Mouse (Mus musculus) urinary bladder, postnatal 14 days (tissue): ENCODE data around the gene Csf1.
A peak's percentile ranks its signal among the peaks of the same experiment; 100 is the strongest.

Source experiments
- DNase-seq: peaks from one replicate; pipeline ENCODE4 v3.0.0; 2021; ENCODE audit warnings: low spot score

The Csf1 gene

GRCm38 (mm10) chr3:107781304-107781703 lies 21.0 kb upstream of the Csf1 start:
- DNase-seq = no peak

GRCm38 (mm10) chr3:107778016-107778415 lies 17.7 kb upstream of the Csf1 start:
- no peak for DNase-seq

GRCm38 (mm10) chr3:107776295-107776694 lies 16.0 kb upstream of the Csf1 start:
- no peak for DNase-seq

GRCm38 (mm10) chr3:107775736-107776135 lies 15.5 kb upstream of the Csf1 start:
- DNase-seq = no peak

GRCm38 (mm10) chr3:107775056-107775455 lies 14.8 kb upstream of the Csf1 start:
- DNase-seq = no peak

- no peak for DNase-seq
These were observed 12.6 kb upstream of the Csf1 start for GRCm38 (mm10) chr3:107772860-107773259.

- no peak for DNase-seq
These were observed 9.4 kb upstream of the Csf1 start for GRCm38 (mm10) chr3:107769692-107770091.

GRCm38 (mm10) chr3:107768104-107768989 lies 8.1 kb upstream of the Csf1 start:
- no peak for DNase-seq

- peak; percentile 28 for DNase-seq
These were observed 6.5 kb upstream of the Csf1 start for GRCm38 (mm10) chr3:107766804-107767203.

GRCm38 (mm10) chr3:107765979-107766378 lies 5.7 kb upstream of the Csf1 start:
- no peak for DNase-seq

- no peak for DNase-seq
These were observed 3.3 kb upstream of the Csf1 start for GRCm38 (mm10) chr3:107763552-107763951.

- DNase-seq = no peak
These were observed 1.2 kb upstream of the Csf1 start for GRCm38 (mm10) chr3:107761446-107761845.

- DNase-seq = no peak
These were observed 502 bp upstream of the Csf1 start for GRCm38 (mm10) chr3:107760771-107761170.

- DNase-seq = peak; percentile 38
These were observed 1.6 kb downstream of the Csf1 start for GRCm38 (mm10) chr3:107758638-107759037.

GRCm38 (mm10) chr3:107758176-107758575 lies 2.1 kb downstream of the Csf1 start:
- DNase-seq = no peak

- DNase-seq = no peak
These were observed 2.7 kb downstream of the Csf1 start for GRCm38 (mm10) chr3:107757365-107758129.

GRCm38 (mm10) chr3:107756481-107756866 lies 3.8 kb downstream of the Csf1 start:
- no peak for DNase-seq

- no peak for DNase-seq
These were observed 4.4 kb downstream of the Csf1 start for GRCm38 (mm10) chr3:107755702-107756480.

- peak; percentile 45 for DNase-seq
These were observed 5.6 kb downstream of the Csf1 start for GRCm38 (mm10) chr3:107754632-107755031.

GRCm38 (mm10) chr3:107751607-107752006 lies 8.7 kb downstream of the Csf1 start:
- DNase-seq = no peak

GRCm38 (mm10) chr3:107750775-107751540 lies 9.3 kb downstream of the Csf1 start:
- DNase-seq = no peak

- DNase-seq = no peak
These were observed 10.8 kb downstream of the Csf1 start for GRCm38 (mm10) chr3:107749446-107749845.
